Mouse (Mus musculus): Measurements from ENCODE around the gene Spib. TPM values are rescaled to one million over a fixed set of nuclear protein-coding genes. Genes with fewer than 3 reads are reported as not detected.
A peak's percentile ranks its signal among the peaks of the same experiment; 100 is the strongest.

The Spib gene
- total RNA-seq, 2 experiments from 2014 or later, result 0.19 to 0.43 TPM

DNA sequence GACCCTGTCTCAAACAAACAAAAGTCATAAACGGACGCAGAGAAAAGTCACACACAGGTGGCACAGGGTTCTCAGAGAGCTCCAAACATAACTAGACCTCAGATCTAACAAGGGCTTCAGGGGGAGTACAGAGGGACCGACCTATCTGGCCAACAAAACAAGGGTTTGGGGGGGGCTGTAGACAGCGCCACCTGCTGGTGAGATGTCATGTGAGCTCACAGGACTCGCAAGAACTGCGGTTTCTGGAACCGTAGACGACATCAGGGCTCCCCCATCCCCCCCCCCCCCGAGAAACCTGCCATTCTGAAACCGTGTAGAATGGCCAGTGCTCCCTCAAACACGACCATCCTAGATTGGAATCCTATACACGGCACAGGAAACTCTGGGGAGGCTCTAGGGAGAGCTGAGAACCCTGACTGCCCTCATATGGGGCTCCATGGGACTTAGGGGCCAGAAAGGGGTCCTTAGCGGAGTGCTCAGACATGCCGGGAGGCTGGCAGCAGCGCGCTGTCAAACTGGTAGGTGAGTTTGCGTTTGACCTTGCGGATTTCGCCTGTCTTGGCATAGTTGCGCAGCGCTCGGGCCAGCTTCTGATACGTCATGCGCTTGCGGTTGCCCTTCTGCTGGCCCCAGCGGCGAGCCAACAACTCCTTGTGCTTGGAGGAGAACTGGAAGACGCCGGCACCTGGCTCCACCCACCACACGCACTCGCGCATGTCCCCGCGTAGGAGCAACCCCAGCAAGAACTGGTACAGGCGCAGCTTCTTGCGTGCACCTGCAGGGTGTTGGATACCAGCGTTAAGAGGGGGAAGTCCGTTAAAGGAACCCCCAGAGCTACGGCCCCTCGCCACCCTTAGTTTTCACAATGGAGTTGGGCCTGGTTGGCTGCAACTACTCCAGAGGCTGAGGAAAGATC lies 4.1 kb downstream of the Spib start:
- DNase-seq (ENCODE audit: low spot score in 2 of 2), result peak; percentile 55 to 70

- no peak for DNase-seq (ENCODE audit: low spot score in 2 of 2)
These were observed 5.3 kb downstream of the Spib start for GRCm38 (mm10) chr7:44526414-44527154.

DNA sequence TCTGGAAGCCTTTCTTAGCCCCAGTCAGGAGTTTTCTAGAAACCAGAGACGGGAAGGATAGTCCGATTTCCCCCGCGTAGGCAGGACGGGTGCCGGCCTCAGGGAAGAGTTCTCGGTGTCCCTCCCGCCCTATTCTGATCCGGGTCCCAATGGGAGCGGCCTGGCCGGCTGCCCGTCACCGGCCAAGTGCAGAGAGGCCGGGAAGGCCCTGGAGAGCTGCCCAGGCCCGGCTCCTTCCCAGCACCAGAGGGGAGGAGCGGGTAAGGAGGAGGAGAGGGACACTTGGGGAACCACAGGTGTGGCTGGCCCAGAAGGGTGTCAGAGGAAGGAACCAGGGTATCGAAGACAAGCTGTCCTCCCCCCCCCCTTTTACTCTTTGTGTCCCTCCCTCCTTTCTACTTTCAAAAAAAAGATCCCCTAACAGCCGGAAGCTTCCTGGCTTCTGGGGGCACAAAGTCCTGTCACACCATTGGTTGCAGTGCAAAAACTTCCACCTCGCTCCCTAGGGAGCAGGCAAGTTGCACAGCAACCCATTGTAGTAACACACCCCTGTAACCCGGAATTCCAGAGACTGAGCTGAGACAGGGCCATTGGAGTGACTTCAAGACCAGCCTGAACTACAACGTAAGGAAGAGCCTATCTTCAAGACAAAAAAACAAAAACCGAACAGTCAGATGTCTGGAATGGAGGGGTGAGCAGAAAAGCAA lies 6.6 kb downstream of the Spib start:
- peak; percentile 68 to 79 for DNase-seq (ENCODE audit: low spot score in 2 of 2)

DNA sequence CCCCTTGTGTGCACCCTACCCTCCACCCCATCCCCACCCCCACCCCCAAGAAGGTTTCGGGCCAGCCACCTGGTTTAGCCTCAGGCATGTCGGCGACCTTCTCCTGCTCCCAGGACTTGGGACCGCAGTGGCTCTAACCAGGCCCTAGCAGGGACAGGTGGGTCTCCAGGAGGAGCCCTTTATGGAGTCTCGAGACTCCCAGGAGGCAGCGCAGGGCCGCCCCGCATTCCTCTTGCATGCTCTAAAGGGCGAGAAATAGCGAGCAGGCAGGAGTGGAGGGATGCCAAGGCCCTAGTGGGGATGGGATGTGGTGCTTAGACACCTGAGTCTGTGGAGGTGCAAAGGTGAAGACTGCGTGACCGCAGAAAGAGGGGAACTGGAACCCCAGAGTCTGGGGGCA lies 7.4 kb downstream of the Spib start, which contains the start of gene Mybpc2:
Gene Mybpc2 (minus strand): TSS at position 155 of the 400 bp plus-strand sequence.
- DNase-seq (ENCODE audit: low spot score in 2 of 2), result no peak

- DNase-seq (ENCODE audit: low spot score in 2 of 2), result no peak
These were observed 8.8 kb downstream of the Spib start for GRCm38 (mm10) chr7:44523056-44523455.

DNA sequence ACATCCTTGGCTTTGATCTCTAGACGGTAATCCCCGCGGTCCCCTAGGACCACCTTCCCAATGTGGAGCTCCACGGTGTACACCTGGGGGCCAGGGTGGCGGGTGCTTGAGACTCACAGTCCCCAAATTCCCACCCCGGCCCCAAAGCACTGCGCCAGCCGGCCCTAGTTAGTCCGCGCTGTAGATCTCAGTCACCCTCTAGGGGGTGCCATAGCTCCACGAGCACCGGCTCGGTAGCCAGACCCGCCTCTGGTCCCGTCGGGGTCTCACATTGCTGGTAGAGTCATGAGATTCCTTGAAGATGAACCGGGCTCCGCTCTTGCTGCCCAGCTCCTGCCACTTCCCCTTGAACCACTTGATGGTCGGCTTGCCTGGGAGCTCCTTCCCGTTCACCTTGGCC lies 10.2 kb downstream of the Spib start:
- DNase-seq (ENCODE audit: low spot score in 2 of 2), result peak; percentile 40 to 52

DNA sequence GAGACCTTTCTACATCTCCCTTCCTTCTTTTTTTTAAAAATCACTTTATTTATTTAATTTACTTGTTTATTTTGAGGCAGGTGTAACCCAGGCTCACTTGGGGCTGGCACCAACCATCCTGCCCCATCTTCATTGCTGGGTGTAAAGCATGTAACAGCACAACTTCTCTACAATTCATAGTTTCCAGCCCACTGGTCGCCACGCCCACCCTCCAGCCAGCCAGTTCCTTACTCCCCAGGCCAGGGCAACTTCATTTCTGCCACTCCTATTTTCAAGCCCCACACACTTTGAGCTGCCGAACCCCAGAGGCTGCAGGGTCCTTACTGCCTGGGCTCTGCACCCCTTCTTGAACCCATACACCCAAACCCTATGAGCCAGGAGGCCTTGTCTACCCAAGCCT lies 10.9 kb downstream of the Spib start:
- DNase-seq (ENCODE audit: low spot score in 2 of 2), result no peak

- no peak for DNase-seq (ENCODE audit: low spot score in 2 of 2)
These were observed 12.5 kb downstream of the Spib start for GRCm38 (mm10) chr7:44519240-44519913.

DNA sequence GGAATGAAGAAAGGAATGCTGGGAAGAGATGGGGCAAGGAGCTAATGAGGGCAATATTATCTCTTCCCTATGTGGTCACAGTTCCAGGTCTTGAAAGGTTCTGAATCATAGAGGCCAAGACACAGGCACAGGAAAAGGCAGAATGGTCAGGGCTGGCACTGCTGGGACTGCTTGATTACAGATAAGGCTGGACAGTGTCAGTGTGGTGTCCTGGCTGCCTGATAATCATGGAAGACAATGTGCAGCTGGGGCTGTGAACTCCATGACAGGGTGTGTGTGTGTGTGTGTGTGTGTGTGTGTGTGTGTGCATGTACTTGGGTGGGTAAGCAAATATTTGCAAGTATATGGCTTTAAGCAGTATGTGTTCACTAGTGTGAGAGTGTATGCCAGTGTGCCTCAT lies 24.4 kb downstream of the Spib start:
- no peak for DNase-seq (ENCODE audit: low spot score in 2 of 2)

DNA sequence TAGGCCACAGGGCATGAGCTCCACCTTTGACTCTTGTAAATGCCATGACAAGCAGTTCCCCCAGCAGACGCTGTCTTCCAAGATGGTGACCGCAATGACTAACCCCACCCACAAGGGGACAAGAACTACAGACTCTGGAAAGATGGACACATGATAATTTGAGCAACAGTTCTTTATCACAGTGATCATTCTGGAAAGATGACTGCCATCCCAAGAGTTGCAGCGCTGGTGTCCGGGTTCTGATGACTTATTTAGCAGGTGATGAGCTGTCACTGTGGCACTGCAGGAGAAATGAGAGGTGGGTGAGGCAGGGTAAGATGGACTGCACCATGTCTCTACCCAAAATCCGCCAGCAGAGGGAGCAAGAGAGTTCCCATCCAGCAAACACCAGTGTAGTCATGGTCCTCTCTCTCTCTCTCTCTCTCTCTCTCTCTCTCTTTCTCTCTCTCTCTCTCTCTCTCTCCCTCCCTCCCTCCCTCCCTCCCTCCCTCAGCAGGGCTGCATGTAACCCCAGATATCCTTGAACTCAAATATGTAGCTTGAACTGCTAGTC lies 30.2 kb downstream of the Spib start:
- DNase-seq (ENCODE audit: low spot score in 2 of 2), result peak; percentile 61 to 70

DNA sequence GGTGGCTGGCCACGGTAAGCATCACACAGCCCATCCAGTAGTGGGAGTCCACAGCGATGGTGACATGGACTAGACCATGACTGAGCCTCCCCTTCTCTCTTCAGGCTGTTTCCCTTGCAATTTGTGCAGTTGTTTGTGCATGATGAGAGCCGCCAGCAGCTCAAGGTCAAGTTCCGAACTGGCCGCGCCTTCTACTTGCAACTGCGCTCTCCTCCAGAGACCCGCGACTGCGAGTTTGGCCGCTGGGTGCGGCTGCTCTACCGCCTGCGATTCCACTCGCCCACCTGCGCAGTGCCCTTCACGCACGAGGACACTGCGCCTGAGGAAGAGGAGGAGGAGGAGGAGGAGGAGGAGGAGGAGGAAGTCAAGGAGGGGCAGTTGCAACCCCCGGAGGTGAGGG lies 31.8 kb downstream of the Spib start:
- DNase-seq (ENCODE audit: low spot score in 2 of 2), result no peak

- no peak for DNase-seq (ENCODE audit: low spot score in 2 of 2)
These were observed 32.9 kb downstream of the Spib start for GRCm38 (mm10) chr7:44498922-44499321.

GRCm38 (mm10) chr7:44497361-44498055 lies 34.4 kb downstream of the Spib start:
- DNase-seq (ENCODE audit: low spot score in 2 of 2), result no peak

DNA sequence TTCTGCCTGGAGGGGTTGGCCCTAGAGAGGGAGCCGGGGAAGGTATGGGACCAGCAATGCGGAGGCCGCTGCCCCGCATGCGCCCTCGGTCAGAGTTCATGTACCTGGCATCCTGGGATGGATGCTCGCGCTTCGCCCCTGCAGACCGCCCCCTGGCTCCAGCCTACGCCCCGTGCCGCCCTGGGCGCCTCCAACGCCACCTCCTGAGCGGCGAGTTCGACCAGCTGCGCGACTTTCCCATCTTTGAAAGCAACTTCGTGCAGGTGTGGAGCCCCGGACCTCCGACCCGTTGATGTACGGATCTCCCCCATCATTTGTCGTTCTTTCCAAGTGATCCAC lies 35.1 kb downstream of the Spib start:
- no peak for DNase-seq (ENCODE audit: low spot score in 2 of 2)

- DNase-seq (ENCODE audit: low spot score in 2 of 2), result peak; percentile 97 to 98
These were observed 35.7 kb downstream of the Spib start, which contains the start of the genes Emc10 and Fam71e1 for GRCm38 (mm10) chr7:44495992-44496770. Emc10 (minus strand) TSS chr7:44496529. Fam71e1 (plus strand) TSS chr7:44496581.

DNA sequence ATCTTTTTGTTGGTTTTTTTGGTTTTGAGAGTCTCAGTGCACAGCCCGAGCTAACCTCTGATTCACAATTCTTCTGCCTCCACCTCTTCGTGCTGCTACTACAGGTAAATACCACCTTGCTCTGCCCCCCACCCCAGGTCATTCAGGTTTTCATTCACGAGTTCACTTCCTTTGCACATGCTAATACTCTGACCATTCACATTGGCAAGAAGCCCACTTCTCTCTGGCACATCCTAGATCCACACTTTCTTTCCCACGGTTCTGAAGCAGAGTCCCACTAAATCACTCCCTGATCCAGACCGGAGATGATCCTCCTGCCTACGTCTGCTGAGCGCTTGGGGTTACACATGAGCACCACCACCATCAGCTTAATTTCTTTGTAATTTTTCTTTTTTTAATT lies 36.8 kb downstream of the Spib start:
- DNase-seq (ENCODE audit: low spot score in 2 of 2), result no peak

DNA sequence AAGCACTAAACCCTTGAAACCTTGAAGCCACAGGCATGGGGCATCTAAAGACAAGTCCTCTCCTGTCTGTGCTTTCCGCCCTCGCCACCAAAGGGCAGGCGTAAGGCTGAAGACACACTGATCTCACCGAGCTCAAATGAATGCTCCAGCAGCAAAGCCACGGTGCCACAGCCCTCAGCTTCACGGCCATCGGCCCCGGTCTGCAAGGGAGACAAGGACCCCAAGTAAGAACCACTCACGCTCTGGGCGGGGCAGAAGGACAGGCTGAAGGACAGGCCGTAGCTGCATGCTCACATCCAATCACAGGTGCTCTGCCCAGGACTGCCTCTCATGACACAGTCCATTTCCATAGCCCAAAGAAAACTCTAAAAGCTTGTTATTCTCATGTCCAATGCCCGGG lies 37.2 kb downstream of the Spib start:
- no peak for DNase-seq (ENCODE audit: low spot score in 2 of 2)

DNA sequence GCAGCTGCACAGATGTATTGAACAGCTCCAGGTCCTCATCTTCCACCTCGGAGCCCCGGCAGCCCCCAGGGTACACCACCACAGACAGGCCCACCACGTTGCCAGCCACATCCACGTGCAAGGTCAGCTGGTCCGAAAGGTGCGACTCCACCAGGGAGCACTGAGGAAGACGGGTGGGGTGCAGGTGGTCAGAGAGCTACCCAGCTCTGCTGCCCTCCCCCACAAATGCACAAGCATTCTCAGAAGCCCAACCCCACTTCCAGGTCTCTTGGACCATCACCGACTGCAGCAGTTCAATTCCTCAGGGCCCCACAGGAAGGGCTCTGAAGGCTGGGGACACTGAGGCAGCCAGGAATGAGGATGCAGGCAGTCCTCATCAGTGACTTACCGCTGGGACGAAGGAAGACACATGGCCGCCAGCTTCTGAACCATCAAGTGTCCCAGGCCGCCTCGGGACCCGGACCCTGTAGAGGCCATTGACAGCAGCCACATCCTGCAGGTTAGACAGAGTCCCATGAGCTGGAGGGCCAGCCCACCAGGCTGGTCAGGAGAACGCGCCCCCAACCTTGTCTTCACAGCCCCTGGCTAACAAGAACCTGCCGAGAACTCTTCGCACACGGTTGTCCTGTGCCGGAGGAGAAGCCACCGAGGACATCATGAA lies 39.6 kb downstream of the Spib start:
- peak in 1 of 2 experiments; percentile 15 for DNase-seq (ENCODE audit: low spot score in 2 of 2)

- DNase-seq (ENCODE audit: low spot score in 2 of 2), result peak in 1 of 2 experiments; percentile 19
These were observed 40.5 kb downstream of the Spib start for GRCm38 (mm10) chr7:44491391-44491790.
